Mouse (Mus musculus): ENCODE measurements around the gene H2-D1. TPM values are rescaled to one million over a fixed set of nuclear protein-coding genes. Genes with fewer than 3 reads are reported as not detected.

H2-D1 gene
- polyA plus RNA-seq, 1 experiment from 2014 or later: 56.6 TPM

- Histone ChIP-seq H3K27me3 (peaks cover 38% of the 10 kb centered on the region), H3K4me1 (replicated peaks) (peaks cover 12% of the 10 kb centered on the region), H3K9ac (no peak overlapping the region), H3K36me3 (no peaks in the 10 kb centered on the region), H3K9me3 (replicated peaks) (no peaks in the 10 kb centered on the region), H3K4me3 (no peak overlapping the region), H3K4me2 (no peak overlapping the region), H3K27ac (no peak overlapping the region)
- no peak for ATAC-seq (replicated peaks; ENCODE audit: insufficient number of reproducible peaks, insufficient read depth, low FRiP score, low read depth)
- 67% methylated on average over 13 of the region's 13 CpGs for WGBS
Measured at GRCm38 (mm10) chr17:35261651-35262050, 879 bp upstream of the H2-D1 start.

- ATAC-seq (replicated peaks; ENCODE audit: insufficient number of reproducible peaks, insufficient read depth, low FRiP score, low read depth): 0 out of 2 replicates have a peak, but pooled peaks have one; percentile 53
- Histone ChIP-seq H3K4me2 (peak overlapping the region; percentile 100), H3K4me3 (peak overlapping the region; percentile 83), H3K27ac (no peak overlapping the region), H3K27me3 (peaks cover 49% of the 10 kb centered on the region), H3K9me3 (replicated peaks) (no peaks in the 10 kb centered on the region), H3K9ac (peak overlapping the region; percentile 65), H3K4me1 (replicated peaks) (peaks cover 4% of the 10 kb centered on the region), H3K36me3 (no peaks in the 10 kb centered on the region)
- WGBS: 3% methylated on average over 30 of the region's 31 CpGs
Measured at GRCm38 (mm10) chr17:35263523-35263883, 973 bp downstream of the H2-D1 start.

- 71% methylated on average over 1 of the region's 1 CpGs for WGBS
Measured at GRCm38 (mm10) chr17:35267399-35268086, 5.0 kb downstream of the H2-D1 start.

GRCm38 (mm10) chr17:35269653-35270347 lies 7.3 kb downstream of the H2-D1 start:
- Histone ChIP-seq H3K9ac (no peak overlapping the region), H3K4me1 (replicated peaks) (no peaks in the 10 kb centered on the region), H3K4me3 (no peak overlapping the region), H3K9me3 (replicated peaks) (no peaks in the 10 kb centered on the region), H3K27me3 (peaks cover 23% of the 10 kb centered on the region; the same call in 1 of the 2 replicates), H3K4me2 (no peak overlapping the region), H3K36me3 (no peaks in the 10 kb centered on the region), H3K27ac (no peak overlapping the region)
- ATAC-seq (replicated peaks; ENCODE audit: insufficient number of reproducible peaks, insufficient read depth, low FRiP score, low read depth): 0 out of 2 replicates have a peak, but pooled peaks have one; percentile 50
- 33% methylated on average over 3 of the region's 3 CpGs for WGBS

More at GRCm38 (mm10) chr17:35267399-35268086, 5.0 kb downstream of the H2-D1 start:
- no peak overlapping the region for H3K4me2 ChIP-seq
- H3K27ac ChIP-seq: no peak overlapping the region
- H3K4me1 ChIP-seq (replicated peaks): peaks cover 2% of the 10 kb centered on the region
- no peak for ATAC-seq (replicated peaks; ENCODE audit: insufficient number of reproducible peaks, insufficient read depth, low FRiP score, low read depth)
- H3K9me3 ChIP-seq (replicated peaks): no peaks in the 10 kb centered on the region
- H3K9ac ChIP-seq: no peak overlapping the region
- no peaks in the 10 kb centered on the region for H3K36me3 ChIP-seq
- H3K4me3 ChIP-seq: no peak overlapping the region
- H3K27me3 ChIP-seq: peaks cover 40% of the 10 kb centered on the region

GRCm38 (mm10) chr17:35272249-35272648 lies 9.7 kb downstream of the H2-D1 start:
- H3K36me3 ChIP-seq: no peaks in the 10 kb centered on the region
- whole genome bisulfite sequencing: 66% methylated on average over 3 of the region's 3 CpGs
- no peaks in the 10 kb centered on the region for H3K4me1 ChIP-seq (replicated peaks)
- no peak overlapping the region for H3K4me2 ChIP-seq
- H3K27me3 ChIP-seq: peaks cover 32% of the 10 kb centered on the region
- no peak overlapping the region for H3K4me3 ChIP-seq
- ATAC-seq (replicated peaks; ENCODE audit: insufficient number of reproducible peaks, insufficient read depth, low FRiP score, low read depth): no peak
- H3K9me3 ChIP-seq (replicated peaks): no peaks in the 10 kb centered on the region
- H3K9ac ChIP-seq: no peak overlapping the region
- H3K27ac ChIP-seq: no peak overlapping the region

GRCm38 (mm10) chr17:35274770-35275169 lies 12.2 kb downstream of the H2-D1 start:
- 6% methylated on average over 11 of the region's 11 CpGs for WGBS
- no peak; the same call in 1 of the 2 replicates for ATAC-seq (replicated peaks; ENCODE audit: insufficient number of reproducible peaks, insufficient read depth, low FRiP score, low read depth)

GRCm38 (mm10) chr17:35276304-35276864 lies 13.9 kb downstream of the H2-D1 start:
- Histone ChIP-seq H3K4me2 (no peak overlapping the region), H3K4me1 (replicated peaks) (no peaks in the 10 kb centered on the region), H3K9me3 (replicated peaks) (no peaks in the 10 kb centered on the region), H3K4me3 (no peak overlapping the region), H3K36me3 (no peaks in the 10 kb centered on the region), H3K27ac (no peak overlapping the region), H3K9ac (no peak overlapping the region), H3K27me3 (peaks cover 32% of the 10 kb centered on the region)
- WGBS: 18% methylated on average over 13 of the region's 13 CpGs
- ATAC-seq (replicated peaks; ENCODE audit: insufficient number of reproducible peaks, insufficient read depth, low FRiP score, low read depth): no peak

More at GRCm38 (mm10) chr17:35274770-35275169, 12.2 kb downstream of the H2-D1 start:
- H3K4me2 ChIP-seq: no peak overlapping the region
- H3K36me3 ChIP-seq: no peaks in the 10 kb centered on the region
- no peaks in the 10 kb centered on the region for H3K4me1 ChIP-seq (replicated peaks)
- H3K9me3 ChIP-seq (replicated peaks): no peaks in the 10 kb centered on the region
- H3K4me3 ChIP-seq: no peak overlapping the region
- H3K27me3 ChIP-seq: peaks cover 32% of the 10 kb centered on the region
- no peak overlapping the region for H3K9ac ChIP-seq
- H3K27ac ChIP-seq: no peak overlapping the region

GRCm38 (mm10) chr17:35278049-35278448 lies 15.5 kb downstream of the H2-D1 start:
- H3K4me2 ChIP-seq: no peak overlapping the region
- H3K9ac ChIP-seq: no peak overlapping the region
- no peak overlapping the region for H3K4me3 ChIP-seq
- ATAC-seq (replicated peaks; ENCODE audit: insufficient number of reproducible peaks, insufficient read depth, low FRiP score, low read depth): no peak
- no peaks in the 10 kb centered on the region for H3K36me3 ChIP-seq
- H3K9me3 ChIP-seq (replicated peaks): no peaks in the 10 kb centered on the region
- H3K27me3 ChIP-seq: peaks cover 32% of the 10 kb centered on the region
- H3K4me1 ChIP-seq (replicated peaks): no peaks in the 10 kb centered on the region
- no peak overlapping the region for H3K27ac ChIP-seq
- 81% methylated on average over 8 of the region's 8 CpGs for WGBS

GRCm38 (mm10) chr17:35278957-35279688 lies 16.6 kb downstream of the H2-D1 start:
- 79% methylated on average over 13 of the region's 13 CpGs for WGBS
- H3K27me3 ChIP-seq: peaks cover 32% of the 10 kb centered on the region
- no peaks in the 10 kb centered on the region for H3K4me1 ChIP-seq (replicated peaks)
- no peak for ATAC-seq (replicated peaks; ENCODE audit: insufficient number of reproducible peaks, insufficient read depth, low FRiP score, low read depth)
- no peak overlapping the region for H3K27ac ChIP-seq
- no peak overlapping the region for H3K9ac ChIP-seq
- H3K4me3 ChIP-seq: no peak overlapping the region
- no peaks in the 10 kb centered on the region for H3K36me3 ChIP-seq
- H3K4me2 ChIP-seq: no peak overlapping the region
- H3K9me3 ChIP-seq (replicated peaks): no peaks in the 10 kb centered on the region

GRCm38 (mm10) chr17:35280276-35280675 lies 17.7 kb downstream of the H2-D1 start:
- H3K27me3 ChIP-seq: peaks cover 28% of the 10 kb centered on the region
- no peak overlapping the region for H3K4me2 ChIP-seq
- no peak overlapping the region for H3K4me3 ChIP-seq
- no peak overlapping the region for H3K9ac ChIP-seq
- no peak for ATAC-seq (replicated peaks; ENCODE audit: insufficient number of reproducible peaks, insufficient read depth, low FRiP score, low read depth)
- no peaks in the 10 kb centered on the region for H3K4me1 ChIP-seq (replicated peaks)
- H3K27ac ChIP-seq: no peak overlapping the region
- WGBS: 69% methylated on average over 3 of the region's 3 CpGs
- no peaks in the 10 kb centered on the region for H3K36me3 ChIP-seq
- H3K9me3 ChIP-seq (replicated peaks): no peaks in the 10 kb centered on the region

- no peak for ATAC-seq (replicated peaks; ENCODE audit: insufficient number of reproducible peaks, insufficient read depth, low FRiP score, low read depth)
- no peaks in the 10 kb centered on the region for H3K36me3 ChIP-seq
Measured at GRCm38 (mm10) chr17:35285431-35285830, 22.9 kb downstream of the H2-D1 start.

More at GRCm38 (mm10) chr17:35285431-35285830, 22.9 kb downstream of the H2-D1 start:
- H3K9me3 ChIP-seq (replicated peaks): no peaks in the 10 kb centered on the region
- H3K4me2 ChIP-seq: no peak overlapping the region
- no peak overlapping the region for H3K27ac ChIP-seq
- no peaks in the 10 kb centered on the region for H3K4me1 ChIP-seq (replicated peaks)
- peaks cover 12% of the 10 kb centered on the region; the same call in 1 of the 2 replicates for H3K27me3 ChIP-seq
- no peak overlapping the region for H3K4me3 ChIP-seq
- no peak overlapping the region for H3K9ac ChIP-seq

Data from heart, embryonic 15.5 days (tissue).